Mouse (Mus musculus) heart, postnatal 10 days (tissue): ENCODE measurements at regions not wholly inside any gene's neighbourhood (a gene's known extent, or its start where the extent isn't known, plus 50 kb on each side); places are given as distances from the start of the nearest gene placed in this dataset.
A peak's percentile ranks its signal among the peaks of the same experiment; 100 is the strongest.

ENCODE experiments used
- DNase-seq, 2 experiments: peaks; one replicate each; pipeline ENCODE4 v3.0.0; 2021
- intact Hi-C: fragments of 180-260 bp; cut with DNase I; formaldehyde crosslinking; loops from one replicate; pipeline ENCODE4 v1.15.1; 2025

DNA sequence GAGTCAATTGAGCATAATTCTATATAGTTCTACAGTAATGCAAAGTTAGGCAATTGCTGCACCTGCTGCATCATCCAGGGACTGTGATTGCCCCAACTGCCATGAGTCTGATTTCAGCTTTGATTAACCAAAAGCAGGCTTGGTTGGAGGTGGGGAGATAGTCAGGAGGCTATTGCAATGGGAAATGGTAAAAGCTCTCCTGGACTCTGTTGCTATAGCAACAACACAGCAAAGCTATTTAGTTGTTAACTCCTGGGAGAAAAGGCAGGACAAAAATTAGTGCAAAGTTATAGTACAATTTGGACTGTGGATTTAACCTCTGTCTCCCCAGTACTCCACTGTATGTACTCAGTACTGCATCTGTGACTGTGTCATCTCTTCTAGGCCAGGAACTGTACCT lies 51.7 kb upstream of the Rasgrf1 start:
- intact Hi-C loops = no loop called here
- no peak for DNase-seq

DNA sequence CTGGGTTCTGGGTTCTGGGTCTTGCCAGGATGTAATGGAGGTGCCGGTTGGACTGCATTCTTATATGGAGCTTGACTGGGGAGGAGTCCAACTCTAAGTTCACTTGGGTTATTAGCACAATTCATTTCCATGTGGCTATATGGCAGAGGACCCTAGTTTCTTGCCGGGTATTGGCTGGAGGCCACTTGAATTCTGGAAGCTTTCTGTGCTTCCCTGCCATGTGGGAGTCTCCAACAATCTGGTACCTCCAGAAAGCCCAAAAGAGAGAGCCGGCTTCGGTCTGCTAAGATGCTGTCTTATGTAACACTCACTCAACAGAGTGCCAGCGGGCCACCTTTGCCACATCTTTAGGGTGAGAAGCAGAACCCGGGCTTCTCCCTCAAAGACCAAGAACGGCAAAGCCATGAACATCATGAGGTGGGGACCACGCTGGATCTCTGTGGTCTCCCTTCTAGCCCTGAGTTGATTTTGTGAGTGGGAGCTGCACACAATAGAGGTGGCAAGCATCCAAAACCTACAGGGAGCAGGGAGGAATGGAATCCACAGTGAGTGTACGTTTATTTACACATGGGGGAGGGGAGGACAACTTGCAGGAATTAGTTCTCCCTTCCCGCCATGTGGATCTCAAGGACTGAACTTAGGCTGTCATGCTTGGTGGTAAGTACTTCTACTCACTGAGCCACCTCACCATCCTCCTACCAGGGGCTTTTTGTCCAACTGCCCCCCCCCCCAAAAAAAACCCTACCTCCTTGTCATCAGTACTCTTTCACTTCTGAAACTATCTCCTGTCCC lies 59.0 kb upstream of the Rasgrf1 start:
- DNase-seq = no peak
- intact Hi-C loops = no loop called here

DNA sequence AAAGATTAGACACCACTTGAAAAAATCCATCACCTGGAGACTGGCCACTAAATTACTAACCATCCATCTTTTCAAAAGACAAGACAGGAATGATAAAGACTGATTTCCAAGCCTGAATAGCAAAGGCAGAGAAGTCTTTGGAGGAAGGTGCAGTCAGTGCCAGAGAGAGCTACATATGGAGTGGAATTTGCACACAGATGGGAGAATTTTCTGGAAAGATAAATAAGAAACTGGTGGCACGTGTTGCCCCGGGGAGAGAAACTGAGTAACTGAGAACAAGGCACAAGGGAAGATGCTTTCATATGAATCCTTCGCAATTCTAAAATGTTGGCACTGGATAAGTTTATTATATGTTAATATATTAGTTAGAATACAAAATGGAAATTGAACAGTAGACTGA lies 59.8 kb upstream of the Rasgrf1 start:
- no peak for DNase-seq
- intact Hi-C loops = no loop called here

DNA sequence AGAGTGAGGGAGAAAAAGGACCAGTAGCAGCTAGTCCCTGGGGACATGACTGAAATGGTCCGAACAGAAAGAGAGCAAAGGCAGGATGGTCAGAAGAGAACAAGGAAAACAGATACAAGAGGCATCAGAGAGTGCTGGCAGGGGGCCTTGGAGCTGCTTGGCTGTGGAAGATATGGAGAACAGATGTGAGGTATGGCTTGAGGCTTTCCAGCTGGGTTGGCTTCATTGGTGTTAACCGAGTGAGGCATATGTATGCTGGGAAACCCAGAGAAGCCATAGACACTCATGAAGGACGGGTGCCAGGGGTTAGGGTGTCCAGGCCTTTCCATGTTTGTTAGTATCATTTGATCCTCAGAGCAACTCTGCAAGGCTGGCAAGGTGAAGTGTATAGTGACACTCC lies 61.1 kb upstream of the Rasgrf1 start:
- no peak for DNase-seq
- intact Hi-C loops = no loop called here

DNA sequence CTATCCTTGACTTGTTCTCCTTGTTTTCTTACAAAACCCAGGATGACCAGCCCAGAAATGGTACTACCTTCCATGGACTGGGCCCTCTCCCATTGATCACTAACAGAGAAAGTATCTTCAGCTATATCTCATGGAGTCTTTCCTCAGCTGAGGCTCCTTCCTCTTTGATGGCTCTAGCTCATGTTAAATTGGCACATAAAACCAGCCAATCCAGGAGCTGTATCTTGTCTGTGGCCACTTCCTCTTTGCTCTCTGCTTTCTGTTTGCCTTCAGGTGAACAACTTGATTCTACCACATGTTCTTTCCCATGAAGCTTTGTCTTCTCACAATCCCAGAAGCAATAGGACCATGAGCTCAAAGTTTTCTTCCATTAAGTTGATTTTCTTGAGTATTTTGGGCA lies 62.7 kb upstream of the Rasgrf1 start:
- intact Hi-C loops = no loop called here
- no peak for DNase-seq

DNA sequence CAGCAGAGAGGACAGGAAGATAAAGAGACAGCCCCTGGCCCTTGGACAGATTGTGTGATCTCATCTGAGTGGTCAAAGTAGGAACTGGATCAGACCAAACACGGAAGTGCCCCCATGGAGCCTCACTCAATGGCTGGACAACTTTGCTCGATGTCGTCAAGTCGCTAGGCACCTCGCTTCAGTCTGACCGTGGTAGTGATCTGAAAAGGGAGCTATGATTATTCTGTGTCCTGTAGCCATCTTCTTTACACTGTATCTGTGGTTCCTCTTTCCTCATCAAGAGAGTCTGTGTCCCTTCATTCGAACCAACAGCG lies 67.0 kb upstream of the Rasgrf1 start:
- no peak for DNase-seq
- intact Hi-C loops = no loop called here

DNA sequence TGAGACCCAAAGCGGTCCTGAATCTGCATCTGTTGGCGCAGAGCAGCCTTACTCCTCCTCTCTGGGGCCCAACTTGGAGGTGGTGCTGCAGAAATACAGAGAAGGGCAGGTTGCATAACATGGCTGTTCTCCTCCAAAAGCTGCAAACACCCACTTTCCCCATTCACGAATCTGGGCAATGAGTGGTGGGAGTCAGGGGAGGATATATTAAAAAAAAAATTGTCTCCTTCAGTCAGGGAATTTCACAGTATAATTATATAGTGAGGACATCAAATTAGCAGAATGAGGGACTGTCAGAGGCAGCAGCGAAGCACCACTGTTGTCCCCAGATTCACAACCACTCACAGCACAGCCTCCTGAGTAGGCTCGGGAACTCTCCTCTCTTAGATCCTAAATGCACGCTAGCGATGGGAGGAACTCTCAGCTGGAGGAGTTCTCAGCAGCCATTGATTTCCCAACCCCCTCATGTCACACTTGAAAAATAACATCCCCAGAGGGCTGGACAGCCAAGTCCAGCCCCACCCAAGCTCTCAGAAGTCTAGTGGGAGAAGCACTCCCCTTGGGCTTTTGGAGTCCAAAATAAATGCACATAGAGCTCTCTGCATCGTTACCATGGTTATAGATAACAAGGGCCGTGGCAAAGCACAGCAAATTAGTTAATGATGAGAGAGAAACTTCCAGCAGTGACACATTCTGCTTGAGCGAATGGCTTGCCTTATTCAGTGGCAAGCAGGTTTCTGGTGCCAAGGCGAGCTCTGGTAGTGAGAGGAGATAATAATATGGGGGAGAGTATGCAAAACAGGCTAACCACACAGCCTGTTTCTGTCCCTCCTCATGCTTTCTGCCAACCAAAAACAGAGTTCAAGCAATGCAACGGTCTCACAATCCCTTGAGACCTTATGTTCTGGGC lies 67.6 kb upstream of the Rasgrf1 start:
- DNase-seq = peak; percentile 20 to 23
- intact Hi-C loops = no loop called here

DNA sequence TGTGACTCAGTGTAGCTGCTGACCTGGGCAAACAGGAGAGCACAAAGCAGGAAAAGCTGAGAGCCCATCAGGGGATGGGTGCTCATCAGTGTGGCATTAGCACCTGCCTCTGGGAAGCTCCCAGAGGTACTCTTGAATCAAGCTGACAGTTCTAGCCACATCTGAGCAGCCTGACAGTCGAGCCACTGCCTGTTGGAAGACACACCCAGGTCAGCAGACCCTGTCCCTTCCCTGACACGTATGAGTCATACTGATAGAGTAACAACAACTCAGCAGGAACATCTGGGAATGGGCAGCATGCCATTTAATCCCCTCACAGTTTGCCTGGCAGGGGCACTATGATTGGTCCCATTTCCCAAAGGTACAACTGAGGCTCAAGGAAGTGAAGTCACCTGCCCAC lies 68.3 kb upstream of the Rasgrf1 start:
- intact Hi-C loops = no loop called here
- no peak for DNase-seq

DNA sequence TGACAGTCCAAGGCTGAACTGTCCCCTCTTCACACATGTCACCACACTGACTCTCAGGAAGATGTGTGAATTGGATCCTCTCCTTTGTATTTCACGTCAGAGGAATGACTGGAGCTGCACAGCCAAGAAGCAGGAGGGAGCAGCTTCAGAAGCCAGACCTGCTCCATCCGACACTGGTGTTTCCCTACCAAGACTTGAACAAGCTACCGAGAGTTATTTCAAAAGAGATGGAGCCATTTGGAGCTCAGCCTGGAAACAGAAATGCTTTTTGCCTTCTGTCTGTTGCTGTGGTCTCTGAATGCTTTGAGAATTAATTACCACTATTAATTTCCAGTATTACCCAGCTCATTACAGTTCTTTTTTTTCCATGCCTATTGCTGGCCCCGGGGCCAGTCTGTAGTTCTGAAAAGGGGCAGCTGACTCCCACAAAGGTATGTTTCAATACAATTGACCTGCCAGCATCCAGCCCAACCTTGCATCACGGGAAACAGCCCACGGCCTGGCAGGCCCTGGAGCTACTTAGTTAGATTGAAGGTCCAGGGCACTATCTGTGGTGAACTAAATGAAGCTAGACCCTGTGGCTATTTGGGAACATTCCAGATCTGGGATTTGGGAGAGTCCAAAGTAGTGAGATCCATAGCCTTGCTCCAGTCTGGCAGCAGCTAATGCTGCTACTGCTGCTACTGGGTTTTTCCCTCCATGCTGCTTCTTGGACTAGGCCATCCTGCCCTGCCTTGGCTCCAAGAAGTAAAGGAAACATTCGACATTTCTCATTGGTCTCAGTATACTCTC lies 73.1 kb upstream of the Rasgrf1 start:
- DNase-seq = no peak
- intact Hi-C loops = no loop called here

DNA sequence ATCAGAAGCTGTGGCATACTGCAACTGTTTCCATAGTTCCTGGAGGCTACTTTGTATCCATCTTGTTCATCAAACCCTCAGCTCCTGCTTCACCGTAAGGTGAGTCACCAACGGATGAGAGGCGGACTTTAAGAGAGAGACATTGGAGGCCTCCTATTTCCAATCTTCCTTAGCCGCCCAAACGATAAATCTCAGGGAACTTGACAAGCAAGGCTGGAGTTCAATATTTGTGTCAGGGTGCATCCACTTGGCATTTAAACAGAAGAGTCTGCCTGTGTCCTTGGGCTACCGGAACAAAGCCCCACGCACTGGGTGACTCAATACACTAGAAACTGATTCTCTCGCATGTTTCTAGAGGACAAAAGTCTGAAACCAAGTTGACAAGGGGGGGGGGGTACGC lies 76.1 kb upstream of the Rasgrf1 start:
- DNase-seq = no peak
- intact Hi-C loops = no loop called here

DNA sequence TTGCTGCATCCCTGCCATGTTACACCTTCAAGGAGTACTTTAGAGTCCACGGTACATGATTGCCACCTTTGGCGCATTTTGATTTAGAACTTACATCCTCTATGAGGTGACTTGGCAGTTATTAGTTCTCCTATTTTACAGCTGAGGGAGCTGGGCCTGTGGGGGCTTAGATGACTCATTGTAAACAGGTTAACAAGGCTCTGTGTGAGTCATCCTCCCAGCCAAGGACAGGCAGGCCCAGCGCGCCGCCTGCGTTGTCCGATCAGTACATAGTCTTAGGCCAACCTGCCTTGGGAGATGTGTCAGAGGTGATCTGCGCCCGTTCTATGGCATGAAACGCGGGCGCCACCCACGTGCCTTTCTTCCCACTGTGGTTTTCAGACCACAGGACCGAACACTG lies 77.9 kb upstream of the Rasgrf1 start:
- DNase-seq = no peak
- intact Hi-C loops = no loop called here

DNA sequence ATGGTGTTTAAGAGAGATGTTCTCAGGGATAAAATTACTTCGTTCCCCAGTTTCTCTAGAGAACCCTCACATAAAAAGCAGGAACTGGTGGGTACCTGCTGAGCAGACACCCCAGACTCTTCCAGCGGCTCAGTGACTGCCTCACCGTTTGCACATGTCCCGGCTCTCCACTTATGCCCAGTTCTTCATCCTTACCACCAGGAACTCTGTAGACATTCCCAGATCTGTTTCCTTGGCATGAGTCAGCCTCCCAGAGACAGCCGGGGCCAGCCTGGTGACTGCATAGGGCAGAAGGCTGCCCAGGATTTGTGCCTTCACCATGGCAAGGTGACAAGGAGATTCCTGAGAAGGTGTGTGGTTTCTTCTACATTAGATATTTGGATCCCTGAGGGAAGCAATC lies 81.6 kb upstream of the Rasgrf1 start:
- intact Hi-C loops = no loop called here

DNA sequence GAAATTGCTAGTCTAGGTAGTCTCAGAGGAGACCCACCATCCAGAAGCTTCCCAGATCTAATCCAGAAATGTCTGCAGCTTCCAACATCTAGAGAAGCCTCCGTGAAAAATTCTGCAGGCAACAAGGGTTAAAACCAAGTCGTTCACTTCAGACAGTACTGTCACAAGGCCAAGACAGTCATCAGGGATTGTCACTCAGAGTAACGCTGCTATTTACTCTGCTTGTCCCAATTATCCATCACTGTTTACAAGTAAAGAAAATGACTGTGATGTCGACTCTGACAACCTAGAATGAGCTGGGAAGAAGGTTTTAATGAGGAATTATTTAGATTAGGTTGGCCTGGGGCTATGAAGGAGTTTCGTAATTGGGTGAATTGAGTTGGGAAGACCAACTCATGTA lies 82.1 kb upstream of the Rasgrf1 start:
- intact Hi-C loops = loop anchor here (1.0 to 2.0 kb wide), 2 partner anchors 146 to 249 kb away; no protein-coding TSS in a partner anchor
- DNase-seq = no peak

More for the DNA sequence above, 81.6 kb upstream of the Rasgrf1 start:
- no peak for DNase-seq

DNA sequence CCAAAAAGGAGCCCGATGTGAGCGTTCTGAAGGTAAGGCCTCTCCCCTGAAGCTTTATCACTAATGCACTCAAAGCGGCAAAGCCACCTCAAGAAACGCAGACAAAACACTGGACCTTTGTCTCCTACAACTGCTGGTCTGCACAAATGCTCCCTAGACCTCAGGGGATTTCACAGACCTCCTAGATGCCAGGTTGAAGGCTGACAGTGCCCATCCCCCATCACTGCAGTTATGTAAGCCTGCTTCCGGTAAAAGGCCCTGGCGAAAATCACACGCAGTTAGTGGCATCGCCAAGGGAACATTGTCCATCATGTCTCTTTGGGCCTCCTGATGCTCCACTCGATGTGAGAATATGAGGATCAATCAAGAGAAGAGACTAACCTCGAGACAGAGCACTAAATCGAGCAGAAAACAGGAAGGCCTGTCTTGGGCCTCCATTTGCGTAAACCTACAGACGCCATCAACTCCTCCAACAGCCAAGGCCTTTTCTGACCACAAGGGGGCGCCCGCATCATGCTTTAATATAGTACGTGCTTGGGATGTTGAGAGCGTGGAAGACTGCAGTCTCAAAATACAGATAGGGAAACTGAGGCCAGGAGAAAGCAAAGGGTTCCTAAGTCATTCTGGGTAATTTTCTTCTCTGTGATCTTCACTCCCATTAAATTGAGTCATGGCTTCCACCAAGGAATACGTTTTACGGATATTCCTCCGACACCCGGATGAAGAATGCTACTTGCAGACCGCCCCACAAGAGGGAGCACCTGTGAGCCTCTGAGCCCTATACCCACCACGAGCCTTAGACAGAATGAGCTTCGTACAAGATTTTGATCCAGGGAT lies 82.8 kb upstream of the Rasgrf1 start:
- peak; percentile 87 to 93 for DNase-seq
- intact Hi-C loops = loop anchor here (1.0 to 2.0 kb wide), 2 partner anchors 146 to 250 kb away; no protein-coding TSS in a partner anchor

DNA sequence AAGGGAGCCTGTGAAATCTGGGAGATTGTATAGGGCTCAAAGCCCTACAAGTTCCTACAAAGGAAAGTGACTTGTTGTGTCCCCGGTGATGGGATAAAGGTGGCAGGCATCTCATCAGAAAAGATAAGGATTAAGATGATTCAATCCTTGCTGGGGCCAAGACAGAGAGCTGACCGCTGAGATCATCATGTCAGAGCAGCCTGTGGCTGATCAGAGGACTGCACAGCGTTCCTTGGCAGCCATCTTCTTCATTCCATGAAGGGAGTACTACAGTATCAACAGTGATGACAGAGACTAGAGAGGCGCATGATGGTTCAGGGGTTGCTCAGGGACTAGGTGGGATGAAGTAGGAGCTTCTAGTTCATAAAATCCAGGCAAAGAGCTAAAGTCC lies 83.6 kb upstream of the Ankrd34c start:
- intact Hi-C loops = no loop called here
- no peak for DNase-seq

DNA sequence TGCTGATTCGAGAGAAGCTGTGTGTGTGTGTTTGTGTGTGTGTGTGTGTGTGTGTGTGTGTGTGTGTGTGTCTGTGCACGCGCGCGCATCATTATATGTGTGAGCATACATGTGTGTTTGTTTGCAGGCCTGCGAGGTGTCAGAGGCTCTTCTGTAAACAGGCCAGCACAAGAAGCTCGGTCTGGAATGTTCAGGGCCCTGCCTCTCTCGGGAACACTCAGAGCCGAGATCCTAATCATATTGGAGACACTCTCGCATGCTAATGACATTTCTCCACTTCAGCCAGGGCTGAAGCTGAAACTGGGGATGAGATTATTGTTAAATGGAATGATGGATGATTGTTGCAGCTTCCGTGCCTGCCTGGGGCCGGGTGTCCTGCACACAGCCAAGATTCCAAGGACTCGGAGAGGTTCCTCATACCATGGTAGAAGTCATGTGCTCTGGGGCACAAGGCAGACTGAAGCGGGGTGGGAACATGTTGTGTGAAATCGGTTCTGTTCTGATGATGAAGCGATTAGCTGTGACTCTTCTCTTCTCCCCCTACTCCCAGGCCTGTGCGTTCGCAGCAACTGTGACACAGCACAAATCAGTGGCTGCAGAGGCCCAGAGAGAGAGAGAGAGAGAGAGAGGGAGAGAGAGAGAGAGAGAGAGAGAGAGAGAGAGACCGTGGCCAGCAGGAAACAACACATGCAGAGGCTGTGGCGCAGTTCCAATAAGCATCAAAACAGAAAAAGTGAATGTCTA lies 83.0 kb upstream of the Ankrd34c start:
- peak; percentile 44 to 54 for DNase-seq
- intact Hi-C loops = no loop called here

DNA sequence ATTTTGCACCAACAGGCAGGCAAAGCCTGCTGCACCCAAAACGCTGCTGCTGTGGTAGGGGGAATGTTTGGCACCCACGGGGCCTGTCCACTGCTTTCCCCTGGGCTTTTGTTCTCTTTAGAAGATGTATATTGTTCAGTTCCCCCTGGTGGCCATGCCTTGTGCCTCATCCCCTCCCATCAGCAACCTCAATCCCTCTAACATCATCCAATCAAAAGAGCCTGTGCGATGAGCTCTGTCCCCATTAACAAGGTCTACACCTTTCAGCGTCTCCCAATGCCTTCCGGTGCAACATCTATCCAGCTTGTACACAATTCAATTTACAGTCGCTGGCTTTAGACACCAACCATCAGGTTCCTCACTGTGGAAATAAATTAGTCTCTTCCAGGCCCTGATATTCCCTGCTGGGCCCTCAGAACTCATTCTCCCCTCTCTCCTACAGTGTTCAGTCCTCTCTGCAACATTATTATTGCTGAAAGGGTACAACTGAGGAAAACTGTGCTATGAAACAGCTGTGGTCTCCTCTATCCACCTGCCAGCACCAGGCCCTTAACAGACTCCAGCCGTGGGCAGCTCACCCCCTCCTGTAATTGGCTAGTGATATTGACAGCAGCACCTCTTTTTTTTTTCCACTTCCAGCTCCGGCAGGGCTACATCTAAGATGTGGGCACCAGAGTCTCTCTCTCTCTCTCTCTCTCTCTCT lies 75.5 kb upstream of the Ankrd34c start:
- intact Hi-C loops = no loop called here
- DNase-seq = no peak

DNA sequence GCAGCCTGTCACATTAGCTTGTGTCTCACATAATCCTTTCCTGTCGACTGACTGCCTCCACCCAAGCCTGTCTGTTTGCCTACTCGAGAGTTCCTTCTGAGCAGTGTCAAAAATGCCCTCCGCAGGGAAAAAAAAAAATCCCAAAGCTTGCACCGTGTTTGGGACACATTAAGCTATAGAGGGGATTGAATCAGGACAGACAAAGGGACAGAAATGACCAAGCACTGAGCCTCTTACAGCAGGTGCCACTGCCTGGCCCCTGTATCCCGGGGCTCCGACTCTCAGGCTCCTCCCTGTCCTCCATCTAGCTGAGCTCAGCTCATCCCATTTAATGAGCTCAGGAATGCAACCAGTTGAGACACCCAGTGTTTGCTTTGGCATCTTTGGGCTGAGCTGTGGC lies 69.1 kb upstream of the Ankrd34c start:
- intact Hi-C loops = no loop called here
- DNase-seq = no peak

DNA sequence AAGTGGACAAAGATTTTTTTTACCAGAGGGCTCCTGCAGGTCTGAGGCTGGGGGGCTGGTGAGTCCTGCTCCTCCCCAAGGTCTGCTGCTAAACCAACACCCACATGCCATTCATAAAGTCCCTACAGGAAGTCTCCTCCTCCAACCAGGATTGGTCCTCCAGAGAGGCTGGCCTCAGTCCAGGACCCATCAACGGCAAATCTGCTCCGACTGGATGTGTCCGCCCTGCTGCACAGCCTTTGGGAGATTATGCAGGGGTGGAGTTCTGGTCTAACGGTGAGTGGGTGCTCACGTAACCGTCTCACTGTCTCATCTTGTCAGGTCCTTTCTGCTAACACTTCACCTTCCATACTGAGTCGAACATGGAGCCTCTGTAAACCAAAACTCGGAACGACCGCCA lies 64.4 kb upstream of the Ankrd34c start:
- peak; percentile 37 to 52 for DNase-seq

More for the DNA sequence above, 64.4 kb upstream of the Ankrd34c start:
- intact Hi-C loops = no loop called here
